Mouse (Mus musculus) lung, postnatal 0 days (tissue): Measurements from ENCODE around the gene S100a6. TPM values are rescaled to one million over a fixed set of nuclear protein-coding genes. Genes with fewer than 3 reads are reported as not detected.
A peak's percentile ranks its signal among the peaks of the same experiment; 100 is the strongest.

Experiments used
- ATAC-seq: fragments of 200-750 bp; cut with Nextera tagmentation; 2 replicates; pipeline ENCODE4 v1.8.0; 2017; ENCODE audit warnings: moderate library complexity
- DNase-seq: peaks from one replicate; pipeline ENCODE4 v3.0.0-alpha.2; 2016; ENCODE audit warnings: low spot score
- H3K27ac ChIP-seq: fragments of 300-500 bp; sonication (generic); 2 replicates; pipeline ENCODE4 v1.5.1; 2014; ENCODE audit warnings: antibody characterized with exemption, mild to moderate bottlenecking, low read length, mixed read lengths
- H3K27me3 ChIP-seq: fragments of 300-500 bp; sonication (generic); replicated peaks from 2 replicates; pipeline ENCODE4 v1.6.1; 2014; ENCODE audit warnings: low read length, mixed read lengths; ENCODE audit not compliant: insufficient read depth
- H3K36me3 ChIP-seq: fragments of 300-500 bp; sonication (generic); 2 replicates; pipeline ENCODE4 v1.6.1; 2014; ENCODE audit warnings: low read length, mixed read lengths; ENCODE audit not compliant: insufficient read depth
- H3K4me1 ChIP-seq: fragments of 300-500 bp; sonication (generic); 2 replicates; pipeline ENCODE4 v1.6.1; 2014; ENCODE audit warnings: antibody characterized with exemption, low read depth, low read length, mixed read lengths; ENCODE audit not compliant: insufficient read depth
- H3K4me2 ChIP-seq: fragments of 300-500 bp; sonication (generic); replicated peaks from 2 replicates; pipeline ENCODE4 v1.6.1; 2014; ENCODE audit warnings: low read depth, mild to moderate bottlenecking, low read length, moderate library complexity, mixed read lengths
- H3K4me3 ChIP-seq: fragments of 300-500 bp; sonication (generic); 2 replicates; pipeline ENCODE4 v1.5.1; 2014; ENCODE audit warnings: low read depth, low read length
- H3K9ac ChIP-seq: fragments of 300-500 bp; sonication (generic); replicated peaks from 2 replicates; pipeline ENCODE4 v1.6.1; 2014; ENCODE audit warnings: low read depth, mild to moderate bottlenecking
- H3K9me3 ChIP-seq: fragments of 300-500 bp; sonication (generic); 2 replicates; pipeline ENCODE4 v1.6.1; 2016; ENCODE audit warnings: low read length, mixed read lengths
- CTCF ChIP-seq: IDR thresholded peaks from 2 replicates; pipeline ENCODE4 v1.5.1; 2016; ENCODE audit warnings: antibody characterized with exemption, mild to moderate bottlenecking
- EP300 ChIP-seq: IDR thresholded peaks from 2 replicates; pipeline ENCODE4 v1.6.1; 2016; ENCODE audit warnings: antibody characterized with exemption, mild to moderate bottlenecking, control low read depth
- WGBS: fragments of 180-500 bp; shearing (Covaris S2); extraction: QIAGEN DNeasy Blood & Tissue Kit; methylation state at CpG from one replicate; pipeline ENCODE4 v1.1.7; 2014; 5-methylcytosine and 5-hydroxymethylcytosine counted together
- polyA plus RNA-seq: library from polyadenylated mRNA; unstranded; fragments of >200 nt; fragmentation: Nextera tagmentation; extraction: Ambion mirVana; gene quantifications from 2 replicates; pipeline ENCODE4 v1.2.1, GENCODE M21; 2015

S100a6 gene
- polyA plus RNA-seq, 1 experiment from 2014 or later, result 1,618 TPM

GRCm38 (mm10) chr3:90609102-90609501 lies 3.6 kb upstream of the S100a6 start:
- no peak overlapping the region for H3K27ac ChIP-seq
- DNase-seq, result no peak
- H3K4me3 ChIP-seq, result no peak overlapping the region
- H3K4me1 ChIP-seq, result peaks cover 18% of the 10 kb centered on the region
- no peaks in the 10 kb centered on the region for H3K36me3 ChIP-seq
- no peak overlapping the region for H3K9ac ChIP-seq
- H3K27me3 ChIP-seq, result no peaks in the 10 kb centered on the region
- H3K9me3 ChIP-seq, result no peaks in the 10 kb centered on the region
- H3K4me2 ChIP-seq, result no peak overlapping the region
- TF ChIP-seq EP300 (no peak), CTCF (no peak)
- ATAC-seq, result no peak

DNA sequence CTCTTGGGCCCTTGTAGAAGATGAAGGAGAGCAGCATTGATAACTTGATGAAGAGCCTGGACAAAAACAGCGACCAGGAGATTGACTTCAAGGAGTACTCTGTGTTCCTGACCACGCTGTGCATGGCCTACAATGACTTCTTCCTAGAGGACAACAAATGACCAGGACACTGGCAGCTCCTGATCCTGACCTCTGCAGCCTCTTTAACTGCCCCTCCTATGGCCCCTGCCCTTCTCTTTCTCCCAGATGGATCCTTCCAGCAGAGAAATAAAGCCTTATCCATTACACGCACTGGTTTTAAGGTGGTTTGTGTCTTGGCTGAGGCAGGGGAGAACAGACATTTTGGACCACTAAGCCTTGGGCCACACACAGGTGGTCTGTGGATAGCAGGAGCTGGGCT lies 1.2 kb upstream of the S100a6 start:
- Histone ChIP-seq H3K27me3 (no peaks in the 10 kb centered on the region), H3K9ac (no peak overlapping the region), H3K27ac (no peak overlapping the region), H3K9me3 (no peaks in the 10 kb centered on the region), H3K4me2 (no peak overlapping the region), H3K36me3 (no peaks in the 10 kb centered on the region), H3K4me3 (no peak overlapping the region), H3K4me1 (peaks cover 17% of the 10 kb centered on the region)
- ATAC-seq (no peak), DNase-seq (no peak)
- WGBS, result 74% methylated on average over 3 of the region's 3 CpGs
- TF ChIP-seq EP300, result no peak
- no peak for TF ChIP-seq CTCF

GRCm38 (mm10) chr3:90612061-90612460 lies 621 bp upstream of the S100a6 start:
- Histone ChIP-seq H3K9ac (no peak overlapping the region), H3K4me3 (no peak overlapping the region), H3K4me1 (peaks cover 17% of the 10 kb centered on the region), H3K36me3 (no peaks in the 10 kb centered on the region), H3K9me3 (no peaks in the 10 kb centered on the region), H3K4me2 (no peak overlapping the region), H3K27me3 (no peaks in the 10 kb centered on the region), H3K27ac (no peak overlapping the region)
- DNase-seq (peak; percentile 52), ATAC-seq (no peak)
- no peak for TF ChIP-seq CTCF
- TF ChIP-seq EP300, result no peak
- WGBS, result 74% methylated on average over 4 of the region's 4 CpGs

DNA sequence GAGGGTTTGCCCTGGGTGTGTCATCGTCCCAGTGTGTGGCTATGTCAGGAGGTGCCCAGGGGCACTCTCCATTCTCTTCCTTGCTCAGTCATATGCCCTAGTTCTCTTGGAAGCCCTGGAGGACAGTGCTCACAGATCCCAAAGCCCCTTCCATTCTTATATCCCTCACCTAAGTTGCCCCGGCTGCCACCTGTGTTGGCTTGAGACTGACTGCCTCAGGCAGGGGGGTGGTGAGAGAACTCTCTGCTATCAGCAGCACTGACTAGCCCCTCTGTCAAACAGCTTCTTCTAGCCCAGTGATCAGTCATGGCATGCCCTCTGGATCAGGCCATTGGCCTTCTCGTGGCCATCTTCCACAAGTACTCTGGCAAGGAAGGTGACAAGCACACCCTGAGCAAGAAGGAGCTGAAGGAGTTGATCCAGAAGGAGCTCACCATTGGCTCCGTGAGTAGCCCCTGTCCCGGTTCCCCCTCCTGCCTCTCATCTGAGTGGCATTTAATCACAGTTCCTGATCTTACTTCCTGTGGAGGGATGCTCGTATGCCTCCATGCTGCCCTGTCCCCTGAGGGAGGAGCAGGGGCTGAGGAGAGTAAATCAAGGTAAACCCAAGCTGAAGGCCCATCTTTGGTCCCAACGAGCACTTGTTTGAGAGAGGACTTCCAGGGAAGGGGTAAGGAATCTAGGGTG lies 922 bp downstream of the S100a6 start:
- Histone ChIP-seq H3K36me3 (no peaks in the 10 kb centered on the region), H3K27me3 (no peaks in the 10 kb centered on the region), H3K9me3 (no peaks in the 10 kb centered on the region), H3K4me3 (peak overlapping the region; percentile 39), H3K4me1 (peaks cover 17% of the 10 kb centered on the region), H3K4me2 (peak overlapping the region; percentile 65), H3K27ac (peak overlapping the region; percentile 76), H3K9ac (peak overlapping the region; percentile 54; the same call in 1 of the 2 replicates)
- no peak for TF ChIP-seq CTCF
- no peak for TF ChIP-seq EP300
- 46% methylated on average over 7 of the region's 7 CpGs for WGBS
- DNase-seq (no peak), ATAC-seq (no peak)

GRCm38 (mm10) chr3:90614148-90614530 lies 1.5 kb downstream of the S100a6 start:
- H3K27ac ChIP-seq, result peak overlapping the region; percentile 76

GRCm38 (mm10) chr3:90614611-90615251 lies 2.0 kb downstream of the S100a6 start:
- Histone ChIP-seq H3K4me3 (peak overlapping the region; percentile 39), H3K27me3 (no peaks in the 10 kb centered on the region), H3K9ac (no peak overlapping the region), H3K36me3 (no peaks in the 10 kb centered on the region), H3K27ac (peak overlapping the region; percentile 76), H3K4me1 (peaks cover 17% of the 10 kb centered on the region), H3K4me2 (peak overlapping the region; percentile 65), H3K9me3 (no peaks in the 10 kb centered on the region)
- TF ChIP-seq CTCF (0 out of 2 replicates have a peak, but pooled peaks have one; percentile 2), EP300 (no peak)
- 50% methylated on average over 11 of the region's 11 CpGs for WGBS
- DNase-seq (peak; percentile 70), ATAC-seq (peak; percentile 45)

More at GRCm38 (mm10) chr3:90614148-90614530, 1.5 kb downstream of the S100a6 start:
- peak overlapping the region; percentile 39; the same call in 1 of the 2 replicates for H3K4me3 ChIP-seq
- 0 out of 2 replicates have a peak overlapping the region, but pooled peaks have one; percentile 54 for H3K9ac ChIP-seq
- no peaks in the 10 kb centered on the region for H3K36me3 ChIP-seq
- DNase-seq (no peak), ATAC-seq (no peak)
- peak overlapping the region; percentile 65 for H3K4me2 ChIP-seq
- peaks cover 17% of the 10 kb centered on the region for H3K4me1 ChIP-seq
- 69% methylated on average over 6 of the region's 6 CpGs for WGBS
- no peaks in the 10 kb centered on the region for H3K27me3 ChIP-seq
- no peaks in the 10 kb centered on the region for H3K9me3 ChIP-seq
- TF ChIP-seq EP300 (no peak), CTCF (no peak)
